Mouse (Mus musculus): Measurements from ENCODE around the gene Sf3b2. TPM values are rescaled to one million over a fixed set of nuclear protein-coding genes. Genes with fewer than 3 reads are reported as not detected.
A peak's percentile ranks its signal among the peaks of the same experiment; 100 is the strongest.

Sf3b2 gene
- polyA plus RNA-seq, 1 experiment from 2014 or later: 380 TPM

DNA sequence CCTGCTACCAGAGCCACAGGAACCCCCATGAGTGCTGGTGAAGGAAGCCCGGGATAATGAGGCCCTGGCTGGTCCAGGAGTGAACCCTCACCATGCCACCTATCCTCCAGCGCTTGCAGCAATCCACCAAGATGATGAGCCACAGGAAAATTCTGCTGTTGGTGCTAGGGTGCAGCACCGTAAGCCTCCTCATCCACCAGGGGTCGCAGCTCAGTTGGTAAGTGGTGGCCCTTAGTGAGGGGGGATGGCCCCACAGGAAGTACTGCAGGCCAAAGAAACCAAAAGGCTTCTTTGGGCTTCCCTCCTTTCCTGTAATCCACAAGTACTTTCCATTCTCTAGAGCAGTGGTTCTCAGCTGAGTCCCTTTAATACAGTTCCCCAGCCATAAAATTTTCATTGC is 7.2 kb upstream of the Sf3b2 start:
- H3K4me3 ChIP-seq (replicated peaks): no peak overlapping the region
- H3K27ac ChIP-seq: no peak overlapping the region
- H3K27me3 ChIP-seq: peaks cover 13% of the 10 kb centered on the region
- H3K4me1 ChIP-seq (replicated peaks): peaks cover 23% of the 10 kb centered on the region
- no peak overlapping the region for H3K9ac ChIP-seq (replicated peaks)
- peaks cover 11% of the 10 kb centered on the region for H3K9me3 ChIP-seq
- peaks cover 41% of the 10 kb centered on the region for H3K36me3 ChIP-seq
- no peak overlapping the region for H3K4me2 ChIP-seq
- ATAC-seq (ENCODE audit: insufficient number of reproducible peaks, insufficient read depth, low FRiP score, low TSS enrichment, low read depth): no peak
- WGBS: 12% methylated on average over 4 of the region's 4 CpGs

DNA sequence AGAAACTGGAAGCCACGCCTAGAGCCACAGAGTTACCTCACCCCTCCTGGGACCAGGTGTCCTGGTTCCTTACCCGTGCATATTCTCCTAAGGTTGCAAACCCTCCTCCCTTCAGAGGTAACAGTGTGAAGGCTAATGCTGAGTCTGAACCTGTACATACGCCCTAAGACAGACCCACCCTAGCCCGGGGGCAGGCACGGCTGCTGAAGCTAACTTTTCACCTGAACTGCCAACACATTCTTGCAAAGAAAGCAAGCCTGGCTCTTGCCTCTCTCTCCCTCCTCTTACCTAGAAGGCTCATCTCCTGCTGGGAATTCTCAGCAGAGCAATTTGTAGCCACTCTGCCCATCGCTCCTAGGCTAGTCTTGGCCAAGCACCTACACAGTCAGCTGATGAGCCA is 5.3 kb upstream of the Sf3b2 start:
- no peak overlapping the region for H3K4me2 ChIP-seq
- H3K9me3 ChIP-seq: no peaks in the 10 kb centered on the region
- no peak overlapping the region for H3K27ac ChIP-seq
- H3K4me3 ChIP-seq (replicated peaks): no peak overlapping the region
- H3K36me3 ChIP-seq: peaks cover 22% of the 10 kb centered on the region
- whole genome bisulfite sequencing: 69% methylated on average over 6 of the region's 6 CpGs
- ATAC-seq (ENCODE audit: insufficient number of reproducible peaks, insufficient read depth, low FRiP score, low TSS enrichment, low read depth): no peak
- H3K9ac ChIP-seq (replicated peaks): no peak overlapping the region
- H3K4me1 ChIP-seq (replicated peaks): peaks cover 24% of the 10 kb centered on the region
- H3K27me3 ChIP-seq: no peaks in the 10 kb centered on the region

DNA sequence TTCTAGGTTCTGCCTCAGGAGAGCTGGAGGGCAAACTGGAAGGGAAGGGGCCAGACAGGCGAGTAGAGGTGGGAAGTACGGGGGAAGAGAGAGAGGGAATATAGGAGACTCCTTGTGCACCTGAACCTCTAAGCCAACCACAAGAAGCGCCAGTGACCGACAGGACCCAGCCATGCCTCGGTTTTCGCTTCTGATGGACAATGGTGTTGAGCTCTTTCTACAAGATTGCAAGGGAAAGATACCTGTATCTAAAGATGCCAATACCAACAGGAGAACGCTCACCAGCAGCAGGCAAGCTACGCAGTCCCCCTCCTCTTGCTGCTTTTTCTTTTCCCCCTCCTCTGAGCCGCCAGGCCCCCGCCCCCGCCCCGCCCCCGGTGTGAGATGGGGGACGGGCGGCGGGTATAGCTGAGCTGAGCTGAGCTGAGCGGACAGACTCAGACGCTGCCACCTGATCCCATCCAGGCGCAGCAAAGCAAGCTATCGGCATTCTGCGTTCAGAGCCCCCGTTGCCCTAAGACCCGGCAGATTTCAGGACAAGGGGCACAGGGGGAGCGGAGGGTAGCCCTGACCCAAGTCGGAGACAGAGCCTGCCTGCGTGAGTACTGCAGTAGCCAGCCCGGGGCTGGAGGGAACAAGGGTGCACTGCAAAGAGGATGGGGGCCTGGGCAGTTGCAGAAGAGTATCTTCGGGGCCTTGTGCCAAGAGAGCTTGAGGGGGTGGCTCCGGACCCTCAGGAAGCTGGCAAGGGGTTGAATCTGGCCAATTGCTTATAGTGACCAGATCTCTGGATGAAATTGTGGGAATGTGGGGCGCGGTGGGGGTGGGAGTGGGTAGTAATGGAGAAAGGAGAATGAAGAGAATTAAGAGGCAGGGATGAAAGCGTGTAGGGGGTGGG is 2.9 kb upstream of the Sf3b2 start, which contains the start of gene Gal3st3:
TSS of gene Gal3st3 (plus strand) at position 429 of the 898 bp plus-strand sequence.
- Histone ChIP-seq H3K4me1 (replicated peaks) (peaks cover 34% of the 10 kb centered on the region), H3K4me3 (replicated peaks) (peak within 1 kb of the TSS; percentile 58), H3K9ac (replicated peaks) (peak within 1 kb of the TSS; percentile 71), H3K36me3 (peaks cover 14% of the 10 kb centered on the region), H3K9me3 (no peaks in the 10 kb centered on the region), H3K27ac (peak within 1 kb of the TSS; percentile 64), H3K27me3 (no peaks in the 10 kb centered on the region), H3K4me2 (peak within 1 kb of the TSS; percentile 89)
- ATAC-seq (ENCODE audit: insufficient number of reproducible peaks, insufficient read depth, low FRiP score, low TSS enrichment, low read depth): 0 out of 2 replicates have a peak, but pooled peaks have one; percentile 37
- 7% methylated on average over 31 of the region's 32 CpGs for WGBS

DNA sequence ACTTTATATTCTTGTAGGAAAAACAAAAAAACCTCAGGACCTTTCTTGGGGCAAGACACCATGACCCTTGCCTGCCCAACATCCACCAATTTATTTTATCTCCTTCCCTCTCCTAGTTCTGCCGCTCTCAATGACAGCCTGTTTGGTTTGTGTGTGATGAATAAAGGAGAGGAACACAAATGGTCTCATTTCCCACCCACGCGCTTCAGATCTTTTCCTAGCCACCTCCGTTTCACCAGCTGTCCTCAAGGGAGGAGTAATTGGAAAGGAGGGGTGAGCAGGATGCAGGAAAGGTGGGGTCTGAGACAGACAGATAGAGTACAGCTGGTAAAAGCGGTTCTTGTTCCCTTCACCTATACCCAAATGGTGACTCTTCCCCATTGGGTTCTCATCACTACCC is 1.4 kb upstream of the Sf3b2 start:
- peak overlapping the region; percentile 91 for H3K4me2 ChIP-seq
- peaks cover 23% of the 10 kb centered on the region for H3K36me3 ChIP-seq
- H3K27me3 ChIP-seq: no peaks in the 10 kb centered on the region
- no peak for ATAC-seq (ENCODE audit: insufficient number of reproducible peaks, insufficient read depth, low FRiP score, low TSS enrichment, low read depth)
- H3K9ac ChIP-seq (replicated peaks): no peak overlapping the region
- H3K27ac ChIP-seq: no peak overlapping the region
- H3K4me1 ChIP-seq (replicated peaks): peaks cover 34% of the 10 kb centered on the region
- no peak overlapping the region for H3K4me3 ChIP-seq (replicated peaks)
- no peaks in the 10 kb centered on the region for H3K9me3 ChIP-seq
- WGBS: 56% methylated on average over 5 of the region's 5 CpGs

DNA sequence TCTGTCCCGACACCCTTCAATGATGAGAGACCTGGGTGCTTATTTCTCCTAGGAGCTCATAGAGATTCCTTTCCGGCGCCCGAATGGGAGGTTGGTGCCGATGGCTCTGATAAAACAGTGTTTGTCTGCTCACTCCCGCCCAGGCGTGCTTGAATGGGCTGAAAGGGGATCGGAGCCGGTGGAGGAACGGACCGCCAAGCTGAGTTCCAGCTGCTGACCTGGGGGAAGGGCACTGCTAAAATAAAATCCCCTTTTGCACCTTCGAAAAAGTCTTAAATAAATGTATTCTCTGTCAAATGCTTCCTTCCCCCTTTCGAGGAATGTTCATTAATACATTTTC is 451 bp upstream of the Sf3b2 start:
- H3K36me3 ChIP-seq: peaks cover 32% of the 10 kb centered on the region
- peaks cover 34% of the 10 kb centered on the region for H3K4me1 ChIP-seq (replicated peaks)
- peak overlapping the region; percentile 91 for H3K4me2 ChIP-seq
- 6% methylated on average over 13 of the region's 13 CpGs for WGBS
- peak overlapping the region; percentile 61 for H3K9ac ChIP-seq (replicated peaks)
- no peaks in the 10 kb centered on the region for H3K27me3 ChIP-seq
- peak overlapping the region; percentile 80 for H3K27ac ChIP-seq
- peak overlapping the region; percentile 87 for H3K4me3 ChIP-seq (replicated peaks)
- peak; percentile 22; the same call in 1 of the 2 replicates for ATAC-seq (ENCODE audit: insufficient number of reproducible peaks, insufficient read depth, low FRiP score, low TSS enrichment, low read depth)
- H3K9me3 ChIP-seq: no peaks in the 10 kb centered on the region

DNA sequence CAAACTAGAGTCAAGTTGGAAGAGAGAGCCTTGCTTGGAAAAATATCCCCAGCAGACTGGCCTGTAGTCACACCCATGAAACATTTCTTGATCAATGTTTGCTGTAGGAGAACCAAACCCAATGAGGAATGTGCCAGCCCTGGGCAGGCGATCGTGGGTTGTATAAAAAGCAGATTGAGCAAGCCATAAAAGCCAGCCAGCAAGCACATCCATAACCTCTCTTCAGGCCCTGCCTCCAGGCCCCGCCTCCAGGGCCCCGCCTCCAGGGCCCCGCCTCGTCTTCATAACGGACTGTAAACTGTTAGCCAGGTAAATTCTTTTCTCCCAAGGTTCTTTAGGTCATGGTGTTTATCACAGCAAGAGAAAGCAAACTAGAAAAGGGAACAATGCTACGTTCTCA is 16.9 kb downstream of the Sf3b2 start:
- H3K27me3 ChIP-seq: no peaks in the 10 kb centered on the region
- H3K36me3 ChIP-seq: peaks cover 94% of the 10 kb centered on the region
- no peak overlapping the region for H3K4me3 ChIP-seq (replicated peaks)
- H3K4me1 ChIP-seq (replicated peaks): peaks cover 7% of the 10 kb centered on the region; the same call in 1 of the 2 replicates
- no peak for ATAC-seq (ENCODE audit: insufficient number of reproducible peaks, insufficient read depth, low FRiP score, low TSS enrichment, low read depth)
- H3K4me2 ChIP-seq: no peak overlapping the region
- WGBS: 78% methylated on average over 8 of the region's 8 CpGs
- H3K9ac ChIP-seq (replicated peaks): no peak overlapping the region
- no peaks in the 10 kb centered on the region for H3K9me3 ChIP-seq
- no peak overlapping the region for H3K27ac ChIP-seq

DNA sequence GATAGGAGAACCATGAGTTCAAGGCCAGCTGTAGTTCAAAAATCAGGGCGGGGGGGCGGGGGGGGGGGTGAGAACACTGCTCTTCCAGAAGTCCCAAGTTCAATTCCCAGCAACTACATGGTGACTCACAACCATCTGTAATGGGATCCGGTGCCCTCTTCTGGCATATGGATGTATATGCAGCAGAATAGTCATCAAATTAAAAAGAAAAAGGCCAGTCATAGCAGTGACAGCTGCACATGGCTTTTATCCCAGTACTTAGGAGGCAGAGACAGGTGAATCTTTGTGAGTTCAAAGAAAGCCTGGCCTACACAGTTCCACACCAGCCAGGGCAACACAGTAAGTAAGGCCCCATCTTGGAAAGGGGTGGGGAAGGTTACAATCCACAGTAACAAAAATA is 18.1 kb downstream of the Sf3b2 start:
- H3K4me3 ChIP-seq (replicated peaks): no peak overlapping the region
- peaks cover 81% of the 10 kb centered on the region for H3K36me3 ChIP-seq
- no peak overlapping the region for H3K4me2 ChIP-seq

DNA sequence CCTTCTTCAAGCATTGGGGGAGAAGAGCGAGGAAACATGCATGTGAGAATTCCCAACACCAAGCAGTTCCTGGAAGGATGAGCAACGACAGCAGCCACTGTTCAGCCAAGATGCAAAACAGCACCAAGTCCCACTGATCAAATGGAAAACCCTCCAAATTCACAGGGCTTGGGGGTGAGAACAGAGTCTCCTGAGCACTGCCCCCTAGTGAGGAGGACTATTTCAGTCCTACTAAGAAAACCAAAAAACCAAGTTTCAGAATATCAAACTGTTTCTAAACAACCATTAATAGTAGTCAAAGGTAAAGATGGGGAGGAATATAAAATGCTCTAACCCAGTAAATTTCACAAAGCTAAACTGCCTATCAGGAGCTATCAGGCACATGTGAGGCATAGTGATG is 18.7 kb downstream of the Sf3b2 start:
- Histone ChIP-seq H3K36me3 (peaks cover 75% of the 10 kb centered on the region), H3K4me3 (replicated peaks) (no peak overlapping the region), H3K9ac (replicated peaks) (no peak overlapping the region), H3K9me3 (no peaks in the 10 kb centered on the region), H3K27me3 (no peaks in the 10 kb centered on the region), H3K4me2 (no peak overlapping the region), H3K27ac (no peak overlapping the region), H3K4me1 (replicated peaks) (peaks cover 13% of the 10 kb centered on the region)
- no peak for ATAC-seq (ENCODE audit: insufficient number of reproducible peaks, insufficient read depth, low FRiP score, low TSS enrichment, low read depth)
- WGBS: 86% methylated on average over 2 of the region's 2 CpGs

More for the DNA sequence above, 18.1 kb downstream of the Sf3b2 start:
- no peak for ATAC-seq (ENCODE audit: insufficient number of reproducible peaks, insufficient read depth, low FRiP score, low TSS enrichment, low read depth)
- Histone ChIP-seq H3K9ac (replicated peaks) (no peak overlapping the region), H3K9me3 (no peaks in the 10 kb centered on the region), H3K27me3 (no peaks in the 10 kb centered on the region), H3K27ac (no peak overlapping the region), H3K4me1 (replicated peaks) (peaks cover 7% of the 10 kb centered on the region)
- WGBS: 79% methylated on average over 2 of the region's 3 CpGs

DNA sequence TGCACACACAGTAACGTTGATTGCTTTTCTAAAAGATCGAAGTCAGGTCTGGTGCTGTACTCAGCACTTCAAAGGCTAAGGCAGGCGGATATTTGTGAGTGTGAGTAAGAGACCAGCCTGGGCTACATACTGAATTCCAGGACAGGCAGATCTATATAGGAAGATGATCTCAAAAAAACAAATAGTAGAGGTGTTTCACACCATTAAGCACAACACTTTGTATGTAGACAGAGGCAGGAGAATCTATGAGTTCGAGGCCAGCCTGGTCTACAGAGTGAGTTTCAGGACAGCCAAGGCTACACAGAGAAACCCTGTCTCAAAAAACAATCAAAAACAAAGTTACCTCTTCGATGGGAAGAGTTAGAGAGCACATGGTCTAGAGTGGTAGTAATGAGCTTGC is 19.5 kb downstream of the Sf3b2 start:
- Histone ChIP-seq H3K27ac (no peak overlapping the region), H3K9me3 (no peaks in the 10 kb centered on the region), H3K36me3 (peaks cover 67% of the 10 kb centered on the region), H3K4me3 (replicated peaks) (no peak overlapping the region), H3K27me3 (no peaks in the 10 kb centered on the region), H3K4me1 (replicated peaks) (peaks cover 20% of the 10 kb centered on the region), H3K9ac (replicated peaks) (no peak overlapping the region), H3K4me2 (no peak overlapping the region)
- WGBS: 90% methylated on average over 5 of the region's 5 CpGs
- ATAC-seq (ENCODE audit: insufficient number of reproducible peaks, insufficient read depth, low FRiP score, low TSS enrichment, low read depth): no peak

DNA sequence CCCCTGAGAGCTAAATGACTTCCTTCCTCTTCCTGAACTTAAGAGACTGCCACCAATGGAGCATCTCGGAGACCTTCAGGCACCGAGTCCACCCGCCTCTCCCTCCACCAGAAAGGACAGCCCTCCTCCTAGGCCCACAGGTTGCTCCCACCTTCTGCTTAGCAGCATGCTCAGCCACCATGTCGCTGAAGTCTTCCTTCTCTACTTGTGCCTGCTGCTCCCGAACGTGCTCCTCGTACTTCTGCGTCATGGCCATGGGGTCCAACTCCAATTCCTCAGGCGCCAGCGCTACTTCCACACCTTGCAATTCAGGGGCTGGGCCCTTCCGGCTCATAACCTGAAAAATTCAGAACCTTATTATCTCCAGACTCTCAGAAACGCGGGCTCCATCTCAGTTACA is 20.6 kb downstream of the Sf3b2 start:
- H3K4me2 ChIP-seq: no peak overlapping the region
- WGBS: 94% methylated on average over 11 of the region's 13 CpGs
- H3K27ac ChIP-seq: no peak overlapping the region
- H3K36me3 ChIP-seq: peaks cover 56% of the 10 kb centered on the region
- peaks cover 25% of the 10 kb centered on the region for H3K4me1 ChIP-seq (replicated peaks)
- no peaks in the 10 kb centered on the region for H3K9me3 ChIP-seq
- H3K27me3 ChIP-seq: no peaks in the 10 kb centered on the region
- ATAC-seq (ENCODE audit: insufficient number of reproducible peaks, insufficient read depth, low FRiP score, low TSS enrichment, low read depth): no peak
- no peak overlapping the region for H3K4me3 ChIP-seq (replicated peaks)
- 0 out of 2 replicates have a peak overlapping the region, but pooled peaks have one; percentile 2 for H3K9ac ChIP-seq (replicated peaks)

DNA sequence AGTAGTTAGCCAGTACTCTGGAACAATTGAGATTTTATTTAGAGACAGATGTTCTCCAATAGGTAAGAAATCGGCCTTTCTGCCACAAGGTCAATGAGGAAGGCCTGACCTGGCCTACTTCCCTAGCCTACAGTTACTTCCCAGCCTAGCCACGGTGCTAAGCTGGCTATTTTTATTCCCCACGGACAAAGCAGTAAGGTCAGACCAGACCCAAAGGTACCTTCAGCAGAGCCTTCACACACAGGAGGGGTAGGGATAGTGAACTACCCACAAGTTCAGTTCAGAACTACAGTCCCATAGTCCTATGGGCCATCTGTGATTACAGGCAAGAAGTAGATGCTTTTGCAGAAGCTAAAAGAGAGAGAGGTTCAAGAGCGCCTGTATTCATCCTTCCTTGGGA is 21.3 kb downstream of the Sf3b2 start:
- no peaks in the 10 kb centered on the region for H3K27me3 ChIP-seq
- no peak overlapping the region for H3K4me3 ChIP-seq (replicated peaks)
- no peak for ATAC-seq (ENCODE audit: insufficient number of reproducible peaks, insufficient read depth, low FRiP score, low TSS enrichment, low read depth)
- H3K27ac ChIP-seq: peak overlapping the region; percentile 94
- peak overlapping the region; percentile 80 for H3K4me2 ChIP-seq
- H3K9me3 ChIP-seq: no peaks in the 10 kb centered on the region
- 69% methylated on average over 4 of the region's 4 CpGs for WGBS
- no peak overlapping the region for H3K9ac ChIP-seq (replicated peaks)
- peaks cover 49% of the 10 kb centered on the region for H3K36me3 ChIP-seq
- peaks cover 25% of the 10 kb centered on the region for H3K4me1 ChIP-seq (replicated peaks)

Measured in limb, embryonic 12.5 days (tissue).